Mouse (Mus musculus): Measurements from ENCODE around the gene Adamts7. TPM values are rescaled to one million over a fixed set of nuclear protein-coding genes. Genes with fewer than 3 reads are reported as not detected.

Gene Adamts7
- total RNA-seq, 1 experiment from 2014 or later = not detected

DNA sequence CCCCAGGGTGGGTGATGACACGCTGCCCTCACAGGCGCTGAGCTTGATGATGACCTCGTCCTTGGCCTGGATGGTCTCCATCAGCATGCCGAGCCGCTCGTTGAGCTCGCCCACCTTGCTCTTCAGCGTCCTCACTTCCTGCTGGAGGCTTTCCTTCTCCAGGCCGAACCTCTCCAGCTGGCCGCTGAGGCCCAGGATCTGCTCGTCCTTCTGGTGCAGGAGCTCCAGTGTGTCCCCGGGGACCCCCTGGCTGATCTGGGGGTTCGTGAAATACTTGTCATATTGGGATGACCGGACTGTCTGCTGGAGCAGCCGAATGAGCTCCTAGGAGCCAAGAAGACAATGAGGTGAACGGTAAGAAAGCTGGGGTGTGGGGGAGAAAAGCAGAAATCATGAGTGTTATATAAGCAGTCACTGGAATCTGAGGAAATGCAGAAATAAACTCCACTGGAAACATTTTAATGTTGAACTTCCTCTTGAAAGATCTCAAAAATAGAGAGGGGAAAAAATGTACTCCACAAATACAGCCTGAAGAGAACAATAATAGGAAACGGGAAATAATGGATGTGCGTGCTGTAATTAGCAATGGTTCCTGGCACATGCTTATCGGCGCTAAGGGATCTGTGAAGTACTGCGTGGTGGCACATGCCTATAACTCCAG, 63.3 kb downstream of the Adamts7 start:
- ATAC-seq (ENCODE audit: extremely low read depth, insufficient number of reproducible peaks, low FRiP score, poor library complexity, severe bottlenecking) = no peak

DNA sequence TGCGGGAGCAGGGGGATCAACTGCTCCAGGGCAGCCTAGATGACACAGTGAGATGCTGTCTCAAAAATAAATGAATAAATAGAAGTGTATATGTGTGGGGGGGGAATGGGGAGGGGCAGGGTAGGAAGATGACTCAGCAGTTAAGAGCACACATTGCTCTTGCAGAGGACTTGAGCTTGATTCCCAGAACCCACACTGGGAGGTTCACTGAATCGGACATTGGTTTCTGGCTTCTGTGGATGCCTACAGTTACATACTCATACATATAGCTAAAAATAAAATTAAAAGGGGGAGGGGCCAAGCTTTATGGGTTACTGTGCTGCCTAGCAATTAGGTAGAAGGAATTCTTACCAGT, 63.9 kb downstream of the Adamts7 start:
- ATAC-seq (ENCODE audit: extremely low read depth, insufficient number of reproducible peaks, low FRiP score, poor library complexity, severe bottlenecking) = no peak

DNA sequence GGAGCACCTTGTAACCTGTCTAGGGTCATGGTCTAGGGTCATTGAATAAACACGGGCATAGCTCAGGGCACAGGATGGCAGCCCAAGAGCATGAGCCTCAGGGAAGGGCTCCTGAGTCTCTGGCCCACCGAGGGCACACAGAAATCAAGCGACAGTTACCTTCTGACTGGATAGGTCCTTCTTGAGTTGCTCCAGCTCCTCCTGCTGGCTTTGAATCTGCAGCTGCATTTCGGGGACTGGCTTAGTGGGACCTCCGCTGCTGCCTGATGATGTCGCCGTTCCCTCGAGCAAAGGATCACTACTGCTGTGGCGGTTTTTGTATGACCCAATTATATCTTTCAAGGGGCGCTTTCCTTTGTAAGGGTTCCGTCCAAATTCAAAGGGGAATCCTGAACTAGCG, 64.3 kb downstream of the Adamts7 start:
- ATAC-seq (ENCODE audit: extremely low read depth, insufficient number of reproducible peaks, low FRiP score, poor library complexity, severe bottlenecking) = no peak

DNA sequence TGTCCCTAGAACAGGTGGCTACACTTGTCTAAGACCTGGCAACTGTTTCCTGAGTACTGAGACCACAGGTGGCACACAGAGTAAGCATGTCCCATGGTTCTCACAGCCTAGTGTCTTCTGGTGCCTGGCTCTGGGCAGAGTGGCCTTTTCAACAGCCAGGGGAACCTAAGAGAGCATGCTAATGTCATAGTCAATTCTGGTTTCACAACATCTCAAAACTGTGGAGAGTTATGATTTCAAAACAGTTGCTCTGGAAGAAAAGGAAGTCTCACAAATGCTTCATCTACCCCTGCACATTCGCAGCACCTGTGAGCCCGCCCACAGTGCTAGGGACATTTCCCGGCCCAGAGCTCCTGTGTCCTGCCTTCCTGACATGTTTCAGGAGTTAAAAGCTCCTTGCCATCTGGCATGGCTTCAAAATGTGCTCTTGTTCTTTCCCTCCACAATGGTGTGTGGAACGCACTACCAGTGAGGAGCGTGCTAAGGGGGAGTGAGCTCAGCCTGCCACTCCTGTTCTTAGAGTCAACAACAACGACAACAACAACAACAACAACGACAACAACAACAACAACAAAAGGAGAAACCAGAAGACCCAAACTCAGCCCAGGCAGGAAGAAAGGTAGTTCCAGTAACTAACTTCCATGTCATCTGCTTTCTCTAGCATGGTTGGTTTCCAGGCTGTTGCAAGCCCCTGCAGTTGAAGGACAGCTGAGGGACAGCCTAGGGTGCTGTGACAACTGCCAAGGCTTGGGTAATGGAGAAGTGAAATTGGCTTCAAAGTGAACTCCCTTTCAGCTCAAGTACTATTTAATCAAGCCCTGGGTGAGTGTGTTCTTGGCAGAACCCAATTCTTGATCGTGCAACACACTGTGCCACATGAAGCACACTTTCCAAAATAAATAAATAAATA, 70.2 kb downstream of the Adamts7 start:
- peak; percentile 48 for ATAC-seq (ENCODE audit: extremely low read depth, insufficient number of reproducible peaks, low FRiP score, poor library complexity, severe bottlenecking)

DNA sequence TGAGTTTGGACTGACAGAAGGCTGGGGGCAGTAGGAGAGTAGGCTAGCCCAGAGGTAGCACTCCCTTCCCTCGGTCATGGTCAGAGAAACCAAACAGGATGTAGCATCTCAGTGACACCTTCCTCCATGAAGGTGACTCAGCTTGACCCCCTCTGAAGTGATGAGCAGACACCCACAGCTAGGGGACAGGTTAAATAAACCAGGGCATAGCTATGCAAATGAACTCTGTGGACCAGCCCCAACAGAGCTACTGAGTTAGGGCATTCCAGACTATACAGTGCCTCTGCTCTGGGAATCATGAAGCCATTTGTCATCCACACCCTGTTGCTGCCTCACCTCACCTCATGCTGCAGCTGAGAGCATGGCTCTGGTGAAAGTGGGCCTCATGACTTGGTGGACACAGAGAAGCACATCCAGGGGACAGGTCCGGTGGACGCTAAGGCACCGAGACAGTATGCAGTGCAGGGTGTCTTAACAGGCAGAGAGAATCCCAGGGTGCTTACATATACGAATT, 71.1 kb downstream of the Adamts7 start:
- peak; percentile 37; the same call in 1 of the 2 replicates for ATAC-seq (ENCODE audit: extremely low read depth, insufficient number of reproducible peaks, low FRiP score, poor library complexity, severe bottlenecking)

DNA sequence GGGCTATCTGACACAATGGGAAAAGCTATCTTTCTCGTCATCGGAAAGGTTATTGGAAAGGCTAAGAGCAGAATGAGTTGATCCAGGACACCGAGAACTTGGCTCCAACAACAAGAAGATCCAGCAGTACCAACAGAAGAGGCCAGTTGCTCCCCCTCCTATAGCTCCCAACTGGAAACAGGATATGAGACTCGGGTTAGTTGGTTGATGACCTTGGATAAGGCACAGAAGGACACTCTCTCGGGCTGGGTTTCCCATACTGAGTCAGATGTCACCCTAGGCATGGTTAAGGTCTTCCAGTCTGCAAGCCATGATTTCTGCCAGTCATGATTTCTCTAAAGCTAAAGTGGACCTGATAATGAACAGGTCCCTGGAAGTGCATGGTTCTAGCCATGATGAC, 71.9 kb downstream of the Adamts7 start:
- ATAC-seq (ENCODE audit: extremely low read depth, insufficient number of reproducible peaks, low FRiP score, poor library complexity, severe bottlenecking) = no peak

DNA sequence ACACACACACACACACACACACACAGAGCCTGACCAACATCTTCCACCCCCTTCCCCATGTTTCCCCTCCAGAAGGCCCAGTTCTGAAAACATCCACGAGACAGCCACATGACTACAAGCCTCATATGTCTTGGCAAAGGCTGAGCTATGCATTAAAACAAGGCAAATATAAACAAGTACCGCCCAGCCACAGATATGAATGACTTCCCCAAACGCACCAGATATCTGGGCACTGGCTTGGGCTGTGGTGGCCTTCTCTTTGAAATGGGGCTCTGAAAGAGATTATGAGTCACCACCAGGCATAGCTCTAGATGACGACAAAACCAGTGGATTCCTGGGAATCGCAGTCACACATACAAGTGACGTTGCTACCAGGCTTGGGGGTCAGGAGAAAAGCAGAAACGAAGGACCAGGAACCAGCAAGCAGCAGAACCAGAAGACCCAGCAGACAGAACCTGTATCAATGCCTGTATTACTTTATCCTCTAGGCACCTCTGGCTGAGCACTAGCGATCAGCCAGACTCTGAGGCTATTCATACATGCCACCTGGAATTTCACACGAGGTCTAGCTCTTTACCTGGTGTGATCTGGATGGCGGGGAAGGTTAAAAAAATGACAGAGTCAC, 72.5 kb downstream of the Adamts7 start:
- peak; percentile 51 for ATAC-seq (ENCODE audit: extremely low read depth, insufficient number of reproducible peaks, low FRiP score, poor library complexity, severe bottlenecking)

DNA sequence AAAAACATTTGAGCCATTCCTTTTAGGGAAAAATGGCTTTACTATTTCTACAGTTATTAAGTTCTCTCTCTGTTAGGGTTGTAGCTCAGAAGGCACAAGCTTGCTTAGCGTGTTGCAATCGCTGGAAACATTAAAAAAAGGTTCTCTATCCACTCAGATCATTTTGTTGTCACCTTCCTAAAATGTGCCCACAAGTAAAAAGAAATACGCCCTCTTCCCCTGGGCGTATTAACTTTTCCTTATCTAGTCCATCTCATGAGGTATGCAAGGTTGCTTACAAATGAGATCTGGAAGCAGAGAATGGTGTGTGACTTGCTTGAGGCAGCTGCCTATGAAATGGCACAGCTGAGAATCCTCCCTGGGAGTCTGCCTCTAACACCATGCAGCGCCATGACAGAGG, 73.9 kb downstream of the Adamts7 start:
- no peak for ATAC-seq (ENCODE audit: extremely low read depth, insufficient number of reproducible peaks, low FRiP score, poor library complexity, severe bottlenecking)

DNA sequence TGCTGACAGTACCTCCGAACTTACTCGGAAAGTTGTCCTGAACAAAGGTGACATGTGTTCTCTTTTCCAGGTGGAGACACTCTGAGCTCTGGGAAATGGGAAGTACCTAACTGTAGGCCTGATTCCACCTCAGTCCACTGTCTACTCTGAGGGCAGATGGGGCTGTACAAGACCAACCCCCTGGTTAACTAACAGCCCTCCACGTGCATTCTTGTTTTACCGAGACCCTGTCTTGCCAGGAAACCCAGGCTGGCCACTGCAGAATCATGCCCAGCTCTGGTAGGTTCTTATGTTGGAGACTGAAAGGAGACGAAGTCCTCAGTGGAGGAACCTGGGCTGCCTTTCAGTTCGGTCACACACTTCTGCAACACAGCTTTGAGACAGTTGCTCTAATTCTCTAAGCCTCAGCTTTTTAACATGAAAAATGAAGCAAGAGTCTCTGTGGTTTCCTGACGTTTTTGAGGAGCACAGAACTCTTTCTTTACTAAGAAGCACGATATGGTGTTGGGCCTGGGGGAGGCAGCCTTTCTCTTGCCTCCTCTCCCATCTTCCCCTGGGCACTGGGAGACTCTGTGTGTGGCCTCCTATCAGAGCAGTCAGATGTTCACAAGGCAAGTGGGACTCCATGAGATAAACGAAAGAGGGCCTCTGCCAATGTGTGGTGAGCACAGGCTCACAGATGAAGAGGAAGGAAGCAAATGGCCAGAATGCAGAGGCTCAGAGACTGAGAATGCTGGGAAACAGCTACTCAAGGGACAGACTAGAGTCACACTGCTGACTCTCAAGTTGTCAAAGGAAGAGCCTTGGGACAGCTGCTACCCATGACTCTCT, 74.6 kb downstream of the Adamts7 start:
- ATAC-seq (ENCODE audit: extremely low read depth, insufficient number of reproducible peaks, low FRiP score, poor library complexity, severe bottlenecking) = peak; percentile 6; the same call in 1 of the 2 replicates

DNA sequence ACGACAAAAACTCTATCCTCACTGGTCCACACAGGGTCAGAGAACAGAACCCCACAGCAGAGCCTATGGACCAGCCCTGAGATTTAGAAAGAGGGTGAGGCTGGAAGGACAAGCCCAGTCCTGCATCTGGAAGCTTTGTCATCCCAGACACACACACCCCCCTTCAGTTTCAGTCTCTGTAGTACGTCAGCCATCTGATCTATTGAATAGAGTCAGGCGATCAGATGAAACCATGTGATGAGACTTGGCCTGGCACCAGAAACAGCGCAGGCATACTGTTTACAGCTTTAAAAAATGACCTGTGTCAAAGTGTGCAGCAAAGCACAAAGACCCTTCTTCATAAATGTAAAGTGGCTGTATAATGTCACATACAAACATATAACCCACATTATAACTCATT, 77.7 kb downstream of the Adamts7 start:
- no peak for ATAC-seq (ENCODE audit: extremely low read depth, insufficient number of reproducible peaks, low FRiP score, poor library complexity, severe bottlenecking)

DNA sequence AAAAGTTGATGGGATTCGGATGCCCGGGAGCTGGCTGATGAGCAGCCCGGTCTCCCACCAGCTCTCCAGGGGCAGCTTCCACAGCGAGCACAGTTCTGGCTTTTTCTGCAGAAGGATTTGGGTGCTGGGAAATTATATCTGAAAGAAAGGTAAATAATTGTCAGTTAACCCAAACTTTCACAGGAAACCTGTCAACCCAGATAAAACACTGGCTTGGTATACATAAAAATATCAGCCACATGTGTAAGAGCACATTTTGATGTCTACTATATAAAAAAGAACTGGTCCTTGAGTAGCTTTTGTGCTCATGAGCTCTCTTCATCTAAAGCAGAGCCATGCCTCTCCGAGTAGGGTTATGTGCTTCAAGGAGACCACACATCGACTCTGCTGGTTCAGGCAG, 78.2 kb downstream of the Adamts7 start:
- no peak for ATAC-seq (ENCODE audit: extremely low read depth, insufficient number of reproducible peaks, low FRiP score, poor library complexity, severe bottlenecking)

DNA sequence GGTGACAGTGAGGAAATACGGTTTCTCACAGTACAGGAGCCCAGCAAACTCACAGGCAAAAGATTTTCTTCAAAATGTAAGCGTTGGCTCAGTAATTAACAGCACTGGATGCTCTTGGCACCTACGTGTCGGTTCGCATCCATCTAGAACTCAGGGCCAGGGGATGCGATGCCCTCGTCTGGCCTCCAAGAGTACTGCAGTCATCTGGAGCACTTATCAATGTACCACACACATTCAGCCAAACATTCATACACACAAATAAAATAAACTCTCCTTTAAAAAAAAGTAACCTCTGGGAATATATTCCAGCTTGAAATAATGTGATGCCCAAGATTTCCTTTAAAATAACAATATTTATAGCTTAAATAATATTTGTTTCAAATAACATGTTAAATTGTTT, 78.7 kb downstream of the Adamts7 start:
- ATAC-seq (ENCODE audit: extremely low read depth, insufficient number of reproducible peaks, low FRiP score, poor library complexity, severe bottlenecking) = peak; percentile 53; the same call in 1 of the 2 replicates

DNA sequence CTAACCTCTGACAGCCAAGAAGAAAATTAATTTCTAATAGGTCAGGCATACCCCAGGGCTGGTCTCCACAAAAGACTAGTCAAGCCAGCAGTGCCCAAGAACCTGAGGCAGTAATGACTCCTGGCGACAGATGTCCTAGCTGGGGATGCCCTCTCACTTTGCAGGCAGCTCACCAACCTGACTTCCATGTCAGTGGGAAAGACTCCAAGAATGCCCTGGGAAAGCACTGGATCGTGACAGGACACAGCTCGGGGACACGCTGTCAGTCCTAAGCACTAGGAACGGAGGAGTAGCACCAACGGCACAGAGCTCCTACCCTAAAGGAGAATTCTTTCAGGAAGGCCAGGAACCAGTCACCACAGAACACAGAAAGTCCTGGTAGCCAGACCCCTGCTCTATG, 79.4 kb downstream of the Adamts7 start:
- ATAC-seq (ENCODE audit: extremely low read depth, insufficient number of reproducible peaks, low FRiP score, poor library complexity, severe bottlenecking) = no peak

DNA sequence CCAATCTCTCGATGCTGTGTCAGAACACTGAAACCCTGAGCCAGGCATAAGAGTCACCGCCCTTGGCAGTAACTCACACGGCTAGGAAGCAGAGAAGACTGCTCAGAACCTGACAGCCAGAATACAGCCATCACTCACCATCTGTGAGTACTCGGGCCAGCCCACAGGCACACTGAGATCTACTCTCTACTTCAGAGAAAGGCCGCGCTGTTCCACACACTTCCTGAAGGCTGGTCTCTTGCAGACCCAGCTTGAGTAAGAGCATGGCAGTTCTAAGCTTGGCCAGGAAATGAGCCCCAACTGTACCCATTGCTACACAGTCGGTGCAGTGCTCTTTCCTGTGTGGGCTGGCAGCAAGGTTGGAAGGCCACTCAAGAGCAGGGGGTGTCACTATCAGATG, 80.0 kb downstream of the Adamts7 start:
- ATAC-seq (ENCODE audit: extremely low read depth, insufficient number of reproducible peaks, low FRiP score, poor library complexity, severe bottlenecking) = peak; percentile 61

DNA sequence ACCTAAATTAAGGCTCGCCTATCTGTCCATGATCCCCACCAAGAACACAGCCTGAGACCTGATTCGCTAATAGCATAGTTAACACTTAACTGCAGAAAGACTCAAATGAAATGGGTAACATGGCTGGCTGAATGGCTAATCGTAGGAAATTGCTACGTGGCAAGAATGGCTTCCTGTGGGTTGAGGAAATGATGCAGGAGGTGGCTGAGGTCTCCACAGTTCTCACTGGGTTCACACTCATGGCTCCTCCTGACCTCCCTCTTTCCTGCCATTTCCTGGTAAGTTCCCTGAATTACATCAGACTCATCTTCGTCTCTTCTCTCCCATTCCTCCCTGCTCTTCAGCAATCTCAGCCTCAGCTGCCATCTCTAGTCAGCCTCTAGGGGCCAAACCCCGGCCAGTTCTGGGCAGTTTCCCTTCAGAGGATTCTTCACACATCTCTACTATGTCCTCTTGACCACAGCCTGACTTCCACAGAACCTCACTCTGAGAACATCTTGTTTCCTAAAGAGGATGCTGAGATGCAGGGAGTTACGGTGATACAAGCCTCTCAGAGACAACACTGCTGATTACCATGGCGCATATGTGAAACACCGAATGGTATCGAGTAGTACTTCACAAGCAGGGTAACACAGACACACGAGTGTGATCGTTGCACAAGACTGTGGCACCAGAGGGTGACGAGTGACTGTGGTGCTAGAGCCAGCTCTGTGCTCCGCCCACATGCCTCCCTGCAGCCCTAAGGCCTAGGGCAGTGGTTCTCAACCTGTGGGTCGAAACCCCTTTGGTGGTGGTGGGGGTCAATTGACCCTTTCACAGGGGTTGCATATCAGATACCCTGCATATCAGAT, 81.7 kb downstream of the Adamts7 start:
- peak; percentile 66 for ATAC-seq (ENCODE audit: extremely low read depth, insufficient number of reproducible peaks, low FRiP score, poor library complexity, severe bottlenecking)

DNA sequence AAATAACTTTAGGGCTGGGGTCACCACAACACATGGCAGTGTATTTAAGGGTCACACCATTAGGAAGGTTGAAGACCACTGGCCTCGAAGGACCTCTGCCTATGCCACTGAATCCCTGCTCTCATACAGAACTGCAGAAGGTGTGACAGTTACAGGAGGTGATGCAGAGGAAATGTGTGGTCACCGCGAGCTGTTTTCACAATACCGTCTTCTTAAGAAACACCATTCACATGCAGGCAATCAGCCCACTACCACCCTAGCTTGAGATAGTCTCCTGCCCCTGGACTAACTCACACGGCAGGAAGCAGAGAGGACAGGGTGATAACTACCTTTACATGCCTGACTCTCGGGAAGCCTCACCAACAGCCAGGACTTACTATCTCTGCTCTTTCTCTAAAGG, 82.3 kb downstream of the Adamts7 start:
- peak; percentile 25; the same call in 1 of the 2 replicates for ATAC-seq (ENCODE audit: extremely low read depth, insufficient number of reproducible peaks, low FRiP score, poor library complexity, severe bottlenecking)

DNA sequence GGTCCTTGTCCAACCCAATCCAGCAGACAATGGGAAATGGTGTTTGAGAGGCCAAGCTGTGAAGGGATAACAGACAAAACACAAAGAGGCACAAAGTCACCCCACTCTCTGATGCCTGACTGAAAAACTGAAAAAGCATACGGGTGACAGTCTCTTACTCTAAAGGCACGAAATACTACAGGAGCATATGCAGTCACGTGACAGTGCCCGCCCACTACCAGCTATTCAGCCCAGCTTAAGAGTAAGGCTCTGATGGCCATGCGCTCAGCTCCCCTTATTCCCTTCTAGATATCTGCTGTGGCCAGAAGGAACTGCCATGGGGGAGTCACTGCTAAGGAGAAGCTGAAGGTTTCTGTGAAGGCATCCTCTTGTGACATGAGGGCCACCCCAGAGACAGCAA, 82.9 kb downstream of the Adamts7 start:
- no peak for ATAC-seq (ENCODE audit: extremely low read depth, insufficient number of reproducible peaks, low FRiP score, poor library complexity, severe bottlenecking)

DNA sequence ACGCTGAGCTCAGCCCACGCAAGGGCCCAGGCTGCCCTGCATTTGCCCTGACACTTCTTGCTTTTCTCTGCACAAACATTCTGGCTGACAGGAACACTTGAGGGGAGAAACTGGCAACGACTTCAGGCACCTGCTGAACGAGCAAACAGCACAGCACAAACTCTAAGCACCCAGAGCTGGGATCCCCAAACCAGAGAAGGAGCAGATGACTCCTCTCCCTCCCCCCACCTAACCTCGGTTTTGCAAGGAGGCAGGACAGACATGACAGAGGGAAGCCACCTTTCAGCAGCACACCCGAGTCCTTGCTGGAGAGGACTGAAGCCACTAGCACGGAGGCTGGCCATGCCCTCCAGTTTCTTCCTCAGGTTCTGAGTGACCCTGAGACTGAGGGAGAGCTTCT, 84.4 kb downstream of the Adamts7 start:
- no peak for ATAC-seq (ENCODE audit: extremely low read depth, insufficient number of reproducible peaks, low FRiP score, poor library complexity, severe bottlenecking)
